Mouse (Mus musculus): ENCODE measurements at regions not wholly inside any gene's neighbourhood (a gene's known extent, or its start where the extent isn't known, plus 50 kb on each side); places are given as distances from the start of the nearest gene placed in this dataset.

DNA sequence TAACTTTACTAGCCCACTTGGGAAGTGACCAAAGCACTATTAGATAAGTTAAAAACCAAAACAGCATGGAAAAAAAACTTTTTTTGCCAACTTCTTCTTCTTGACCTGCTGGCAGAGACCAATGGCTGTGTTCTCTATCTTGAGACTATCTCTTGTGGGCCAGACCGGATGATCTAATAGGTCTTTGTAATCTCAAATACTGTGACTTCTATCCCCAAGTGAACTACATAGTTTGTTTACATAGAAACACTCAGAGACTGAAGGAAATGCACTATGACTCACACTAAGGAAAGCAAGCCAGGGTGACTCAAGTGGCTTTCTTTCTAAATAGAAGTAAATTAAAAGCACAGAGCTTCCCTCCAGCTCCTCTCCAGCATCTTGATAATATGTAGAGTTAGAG is 384.3 kb upstream of the Ubash3b start:
- intact Hi-C loops (cut with DNase I) = no loop called here
- DNase-seq (ENCODE audit: extremely low spot score in 1 of 2, low spot score in 2 of 2) = no peak

DNA sequence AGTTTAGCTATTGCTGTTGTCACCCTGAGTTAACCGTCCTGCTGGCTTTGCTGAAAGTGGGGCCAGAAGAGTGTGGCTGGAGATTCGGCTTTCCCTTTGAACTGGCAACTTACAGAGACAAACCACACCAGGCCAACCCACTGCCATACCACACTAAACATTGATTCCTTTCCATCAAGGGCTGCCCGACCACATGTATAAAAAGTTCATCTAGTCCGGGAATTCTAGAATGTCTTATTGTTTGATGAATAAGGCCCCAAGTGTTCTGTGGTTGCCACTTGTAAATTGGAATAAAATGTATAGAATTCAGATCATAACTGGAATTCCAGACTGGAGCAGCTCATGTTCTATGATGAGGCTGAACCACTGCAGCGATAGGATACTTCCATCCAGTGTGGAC is 381.0 kb upstream of the Ubash3b start:
- no peak for DNase-seq (ENCODE audit: extremely low spot score in 1 of 2, low spot score in 2 of 2)
- intact Hi-C loops (cut with DNase I) = no loop called here

- DNase-seq (ENCODE audit: extremely low spot score in 1 of 2, low spot score in 2 of 2) = no peak
- intact Hi-C loops (cut with DNase I) = no loop called here
These were observed 379.8 kb upstream of the Ubash3b start for GRCm38 (mm10) chr9:41541327-41541726.

DNA sequence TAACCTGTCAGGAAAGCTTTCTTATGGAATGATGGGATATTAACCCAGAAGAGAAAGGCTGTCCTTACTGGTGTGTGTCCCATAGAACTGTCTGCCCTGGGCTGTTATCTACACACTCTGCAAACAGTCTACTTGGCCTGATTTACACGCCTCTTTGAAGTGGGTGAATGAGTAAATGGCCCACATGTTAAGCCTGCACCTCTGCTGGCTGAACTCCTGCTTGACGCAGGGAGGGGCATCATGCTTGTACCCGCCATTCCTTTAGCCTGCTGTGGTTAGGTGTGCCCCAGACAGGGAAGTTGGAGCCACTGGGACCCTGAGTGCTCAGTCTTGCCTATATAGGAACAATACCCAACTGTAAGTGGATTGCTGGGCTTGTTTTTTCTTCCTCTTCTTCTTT is 371.3 kb upstream of the Ubash3b start:
- no peak for DNase-seq (ENCODE audit: extremely low spot score in 1 of 2, low spot score in 2 of 2)
- intact Hi-C loops (cut with DNase I) = no loop called here

- no peak for DNase-seq (ENCODE audit: extremely low spot score in 1 of 2, low spot score in 2 of 2)
- intact Hi-C loops (cut with DNase I) = no loop called here
These were observed 370.8 kb upstream of the Ubash3b start for GRCm38 (mm10) chr9:41532290-41532689.

DNA sequence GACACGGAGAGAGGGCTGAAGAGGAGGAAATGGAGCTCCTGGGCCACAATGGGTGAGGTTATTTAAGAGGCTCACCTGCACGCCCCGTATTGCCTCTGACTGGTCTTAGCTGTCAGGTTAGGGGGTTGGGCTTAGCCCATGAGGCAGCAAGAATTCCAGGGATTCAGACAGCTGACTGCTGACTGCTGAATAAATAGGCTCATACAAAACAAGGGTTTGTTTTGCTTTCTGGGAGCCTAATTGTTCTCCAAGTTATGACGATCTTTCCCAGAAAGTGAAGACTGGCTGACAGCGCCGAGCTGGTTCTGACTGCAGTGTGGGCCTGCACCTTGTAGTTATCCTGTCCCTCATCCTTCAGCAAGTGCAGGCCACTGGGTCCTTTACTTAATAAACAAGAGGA is 370.1 kb upstream of the Ubash3b start:
- intact Hi-C loops (cut with DNase I) = no loop called here
- DNase-seq (ENCODE audit: extremely low spot score in 1 of 2, low spot score in 2 of 2) = no peak

- no peak for DNase-seq (ENCODE audit: extremely low spot score in 1 of 2, low spot score in 2 of 2)
- intact Hi-C loops (cut with DNase I) = no loop called here
These were observed 364.6 kb upstream of the Ubash3b start for GRCm38 (mm10) chr9:41526126-41526525.

DNA sequence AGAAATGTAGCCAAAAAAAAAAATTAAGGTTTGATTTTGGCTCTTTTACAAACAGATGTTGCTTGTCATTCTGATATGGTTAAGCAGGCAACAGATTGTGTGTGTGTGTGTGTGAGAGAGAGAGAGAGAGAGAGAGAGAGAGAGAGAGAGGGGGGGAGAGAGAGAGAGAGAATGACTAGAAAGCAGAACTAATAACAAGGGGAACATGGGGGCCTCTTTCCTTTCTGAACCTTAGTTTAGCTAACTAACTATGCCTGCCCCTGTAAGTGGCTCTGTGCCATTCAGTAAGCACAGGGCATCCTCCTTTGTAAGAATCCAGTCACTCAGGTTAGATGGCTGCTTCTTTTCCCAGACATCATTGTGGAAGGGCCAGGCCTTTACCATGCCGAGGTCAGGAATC is 364.0 kb upstream of the Ubash3b start:
- intact Hi-C loops (cut with DNase I) = no loop called here
- no peak for DNase-seq (ENCODE audit: extremely low spot score in 1 of 2, low spot score in 2 of 2)

GRCm38 (mm10) chr9:41524591-41524990 is 363.1 kb upstream of the Ubash3b start:
- peak in 1 of 2 experiments; percentile 54 for DNase-seq (ENCODE audit: extremely low spot score in 1 of 2, low spot score in 2 of 2)
- intact Hi-C loops (cut with DNase I) = no loop called here

GRCm38 (mm10) chr9:41523969-41524368 is 362.5 kb upstream of the Ubash3b start:
- intact Hi-C loops (cut with DNase I) = no loop called here
- no peak for DNase-seq (ENCODE audit: extremely low spot score in 1 of 2, low spot score in 2 of 2)

DNA sequence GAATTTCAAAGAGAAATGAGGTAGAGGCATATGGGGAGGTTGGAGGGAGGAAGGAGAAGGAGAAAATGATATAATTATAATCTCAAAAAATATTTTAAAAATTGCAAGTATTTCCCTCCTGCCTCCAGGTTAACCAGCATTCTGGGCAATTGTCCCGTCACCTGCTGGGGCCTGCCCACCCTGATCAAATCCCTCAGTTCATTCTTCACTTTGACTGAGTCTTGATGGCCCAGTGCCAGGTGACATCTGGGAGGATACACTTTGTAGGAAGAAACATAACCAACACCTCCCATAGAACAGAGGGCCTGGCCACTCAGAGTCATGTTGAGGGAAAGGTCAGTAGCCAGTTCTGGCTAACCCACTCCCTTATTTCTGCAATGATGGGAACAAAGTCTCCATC is 360.8 kb upstream of the Ubash3b start:
- DNase-seq (ENCODE audit: extremely low spot score in 1 of 2, low spot score in 2 of 2) = peak in 1 of 2 experiments; percentile 34

DNA sequence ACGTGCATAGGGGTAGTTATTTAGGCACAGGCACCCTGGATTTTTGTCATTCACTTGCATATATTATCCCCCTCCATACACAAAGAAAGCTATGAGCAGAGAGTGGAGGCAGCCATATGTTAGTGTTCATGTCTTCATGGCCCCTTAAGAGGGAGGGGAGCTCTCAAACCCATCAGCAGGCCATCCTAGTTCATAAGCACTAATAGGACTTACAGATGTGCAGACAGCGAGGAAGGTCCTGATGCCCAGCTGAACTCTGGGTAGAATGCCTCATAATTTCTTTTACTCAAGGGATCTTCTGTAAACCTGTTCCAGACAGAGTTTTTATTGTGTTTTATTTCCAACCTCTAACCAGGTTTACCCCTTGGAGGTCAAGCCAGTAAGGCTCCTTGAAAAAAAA is 356.3 kb upstream of the Ubash3b start:
- DNase-seq (ENCODE audit: extremely low spot score in 1 of 2, low spot score in 2 of 2) = no peak
- intact Hi-C loops (cut with DNase I) = no loop called here

More for the DNA sequence above, 360.8 kb upstream of the Ubash3b start:
- intact Hi-C loops (cut with DNase I) = no loop called here

DNA sequence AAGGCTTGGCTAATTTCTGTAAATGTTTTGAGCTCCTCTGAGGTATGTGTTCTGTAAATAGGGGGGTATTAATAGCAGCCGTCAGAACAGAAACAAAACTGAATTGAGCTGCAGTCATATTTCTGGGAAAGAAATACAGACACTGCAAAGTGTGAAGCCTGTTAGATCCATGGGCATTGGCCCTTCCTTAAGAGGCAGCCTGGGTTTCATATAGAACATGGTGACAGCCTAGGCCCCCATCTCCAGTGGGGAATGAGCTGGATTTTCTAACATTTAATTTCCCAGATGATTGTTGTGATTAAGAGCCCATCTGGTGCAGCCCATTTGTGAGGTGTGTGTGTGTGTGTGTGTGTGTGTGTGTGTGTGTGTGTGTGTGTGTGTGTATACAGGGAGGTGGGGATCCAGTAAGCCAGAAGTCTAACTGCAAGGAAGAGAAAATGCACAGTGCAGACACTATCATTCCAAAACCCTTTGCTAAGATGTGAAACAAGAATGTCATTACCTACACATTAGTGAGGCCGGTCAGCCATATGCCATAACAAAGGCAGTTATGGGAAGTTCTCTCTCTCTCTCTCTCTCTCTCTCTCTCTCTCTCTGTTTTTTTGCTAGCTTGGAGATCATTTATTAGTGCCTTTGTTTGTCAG is 355.7 kb upstream of the Ubash3b start:
- intact Hi-C loops (cut with DNase I) = no loop called here

GRCm38 (mm10) chr9:41515192-41515591 is 353.7 kb upstream of the Ubash3b start:
- intact Hi-C loops (cut with DNase I) = no loop called here
- no peak for DNase-seq (ENCODE audit: extremely low spot score in 1 of 2, low spot score in 2 of 2)

More for the DNA sequence above, 355.7 kb upstream of the Ubash3b start:
- DNase-seq (ENCODE audit: extremely low spot score in 1 of 2, low spot score in 2 of 2) = no peak

DNA sequence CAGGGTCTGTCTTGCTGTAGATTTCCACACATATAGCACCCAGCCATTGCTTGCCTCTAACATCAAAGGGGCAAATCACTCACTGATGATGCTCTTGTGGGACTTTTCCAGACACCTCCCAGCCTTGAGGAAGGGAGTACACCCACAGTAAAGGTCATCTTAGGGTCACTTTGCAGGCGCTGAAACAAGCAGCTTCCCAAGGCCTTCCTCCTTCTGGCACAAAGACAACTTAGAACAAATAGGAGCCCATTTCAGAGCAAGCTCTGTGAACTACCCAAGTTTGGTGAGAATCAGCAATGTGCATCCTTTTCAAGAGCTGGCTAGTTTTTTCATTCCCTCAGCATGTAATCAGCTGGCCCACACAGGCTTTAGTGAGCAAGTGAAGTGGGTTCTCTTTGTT is 352.2 kb upstream of the Ubash3b start:
- intact Hi-C loops (cut with DNase I) = no loop called here
- DNase-seq (ENCODE audit: extremely low spot score in 1 of 2, low spot score in 2 of 2) = no peak

GRCm38 (mm10) chr9:41509597-41509996 is 348.1 kb upstream of the Ubash3b start:
- DNase-seq (ENCODE audit: extremely low spot score in 1 of 2, low spot score in 2 of 2) = no peak
- intact Hi-C loops (cut with DNase I) = no loop called here

GRCm38 (mm10) chr9:41508746-41509145 is 347.2 kb upstream of the Ubash3b start:
- intact Hi-C loops (cut with DNase I) = no loop called here
- DNase-seq (ENCODE audit: extremely low spot score in 1 of 2, low spot score in 2 of 2) = no peak

DNA sequence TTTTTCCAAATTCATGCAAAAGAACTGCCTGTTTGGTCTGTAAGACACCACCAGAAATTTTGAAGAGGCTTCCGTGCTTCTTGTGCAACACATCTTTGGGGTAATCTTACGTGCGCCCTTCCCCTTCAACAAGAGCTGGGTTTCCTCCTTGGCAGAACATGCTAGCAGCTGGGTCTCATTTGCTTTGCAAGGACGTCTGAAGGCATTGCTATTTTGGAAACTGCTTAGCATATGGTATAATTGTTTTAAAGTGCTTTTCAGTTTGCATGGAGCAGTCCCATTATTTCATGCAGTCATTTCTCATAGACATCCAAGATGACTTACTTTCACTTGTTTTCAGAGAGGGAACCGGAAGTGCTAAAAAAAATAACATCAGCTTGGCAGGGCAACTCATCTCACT is 336.8 kb upstream of the Ubash3b start:
- intact Hi-C loops (cut with DNase I) = no loop called here
- DNase-seq (ENCODE audit: extremely low spot score in 1 of 2, low spot score in 2 of 2) = peak in 1 of 2 experiments; percentile 54

- intact Hi-C loops (cut with DNase I) = no loop called here
- no peak for DNase-seq (ENCODE audit: extremely low spot score in 1 of 2, low spot score in 2 of 2)
These were observed 328.6 kb upstream of the Ubash3b start for GRCm38 (mm10) chr9:41490112-41490511.

GRCm38 (mm10) chr9:41488046-41488445 is 326.5 kb upstream of the Ubash3b start:
- DNase-seq (ENCODE audit: extremely low spot score in 1 of 2, low spot score in 2 of 2) = no peak
- intact Hi-C loops (cut with DNase I) = no loop called here

GRCm38 (mm10) chr9:41483218-41483617 is 321.7 kb upstream of the Ubash3b start:
- intact Hi-C loops (cut with DNase I) = no loop called here
- DNase-seq (ENCODE audit: extremely low spot score in 1 of 2, low spot score in 2 of 2) = no peak

Measured in left cerebral cortex, postnatal 10 days (tissue).